Mouse (Mus musculus): ENCODE data around the gene Pdzd2.

GRCm38 (mm10) chr15:12697741-12698140 lies 42.0 kb downstream of the Pdzd2 start:
- TF ChIP-seq CTCF (IDR thresholded peaks at IDR 0.05; ENCODE audit: insufficient read depth, low read length) (no peak), POLR2A (IDR thresholded peaks at IDR 0.05; ENCODE audit: borderline replicate concordance, extremely low read depth, low read depth, low read length) (no peak)

Measured in lung, adult 2 months (tissue).